Mouse (Mus musculus) adrenal gland, postnatal 14 days (tissue): Measurements from ENCODE around the gene Smg9. TPM values are rescaled to one million over a fixed set of nuclear protein-coding genes. Genes with fewer than 3 reads are reported as not detected.
A peak's percentile ranks its signal among the peaks of the same experiment; 100 is the strongest.

ENCODE experiments used
- DNase-seq: peaks from one replicate; pipeline ENCODE4 v3.0.0; 2021; ENCODE audit warnings: mixed read lengths
- long read RNA-seq, 2 experiments: library from polyadenylated mRNA; stranded (forward); transcript quantifications; one replicate each; pipeline ENCODE4 v2.0.0; 2021
- total RNA-seq: library from RNA; stranded (reverse); gene quantifications from 2 replicates; pipeline ENCODE4 v1.2.3, GENCODE M21; 2021

Gene Smg9
- total RNA-seq = 17.3 and 26.7 TPM in 2 replicates
- long read RNA-seq, experiment 1, transcript Smg9-201 (14 exons, 2,242 nt) = major isoform, 17 of 29 reads
- long read RNA-seq, experiment 1, partial matches to known transcripts = 6 of 29 reads
- long read RNA-seq, experiment 1, other reads (novel, unspliced or antisense) = 6 of 29 reads
- long read RNA-seq, experiment 2, partial matches to known transcripts = 7 of 16 reads
- long read RNA-seq, experiment 2, other reads (novel, unspliced or antisense) = 5 of 16 reads

GRCm38 (mm10) chr7:24399256-24400081 lies at the start of gene Smg9:
Gene Smg9 (plus strand): TSS chr7:24399619.
- peak; percentile 98 for DNase-seq

- no peak for DNase-seq
These were observed 43.8 kb upstream of the Smg9 start for GRCm38 (mm10) chr7:24355646-24356045.

DNA sequence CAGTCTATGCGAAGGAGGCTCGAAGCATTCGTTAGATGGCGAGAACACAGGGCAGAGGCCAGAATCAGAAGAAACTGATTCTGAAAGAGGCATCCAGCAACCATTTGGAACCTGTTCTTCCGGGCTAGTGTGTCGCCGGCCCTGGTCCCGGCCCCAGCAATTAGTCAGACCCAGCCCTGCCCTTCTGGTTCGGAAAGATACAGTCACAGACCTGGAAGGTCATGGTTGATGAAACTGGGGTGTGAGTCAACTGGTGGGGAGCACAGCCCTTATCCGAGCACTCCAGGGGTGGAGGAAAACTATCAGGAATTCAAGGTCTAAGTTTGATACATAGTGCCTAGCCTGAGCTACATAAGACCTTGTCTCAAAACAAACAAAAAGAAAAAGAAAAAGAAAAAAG lies 43.3 kb upstream of the Smg9 start:
- peak; percentile 61 for DNase-seq

DNA sequence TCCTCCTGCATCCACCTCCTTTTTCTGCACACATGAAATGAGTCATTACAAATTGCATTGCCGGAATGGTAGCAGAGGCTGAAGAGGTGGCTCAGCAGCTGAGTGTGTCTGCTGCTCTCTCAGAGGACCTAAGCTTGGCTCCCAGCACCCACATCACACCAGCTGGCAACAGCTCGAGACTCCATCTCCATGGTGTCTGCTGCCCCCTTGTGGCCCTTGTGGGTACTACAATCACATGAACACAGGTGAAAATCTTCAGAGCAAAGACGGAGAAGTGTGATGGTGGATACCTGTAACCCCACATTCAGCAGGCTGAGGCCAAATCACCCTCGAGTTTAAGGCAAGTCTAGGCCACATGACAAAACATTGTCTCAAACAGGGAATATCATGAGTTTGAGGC lies 41.5 kb upstream of the Smg9 start:
- no peak for DNase-seq

DNA sequence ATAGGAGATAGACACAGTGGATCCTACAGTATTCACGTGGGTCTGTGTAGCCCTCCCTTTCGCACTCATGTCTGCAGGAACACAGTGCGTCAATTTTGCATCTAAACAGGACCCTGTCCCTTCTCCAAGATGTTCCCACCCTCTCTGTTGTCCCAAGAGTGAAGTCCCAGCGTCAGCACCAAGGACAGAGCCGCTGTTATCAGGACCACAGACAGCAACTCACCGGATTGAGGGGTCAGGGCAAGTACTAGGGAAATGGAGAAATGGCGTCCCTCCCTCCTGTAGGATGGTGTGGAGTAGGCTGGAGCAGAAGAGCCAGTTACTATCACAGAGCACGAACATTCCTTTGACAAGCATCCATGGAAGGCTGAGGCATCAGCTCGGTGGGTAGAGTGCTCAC lies 40.1 kb upstream of the Smg9 start:
- peak; percentile 71 for DNase-seq

DNA sequence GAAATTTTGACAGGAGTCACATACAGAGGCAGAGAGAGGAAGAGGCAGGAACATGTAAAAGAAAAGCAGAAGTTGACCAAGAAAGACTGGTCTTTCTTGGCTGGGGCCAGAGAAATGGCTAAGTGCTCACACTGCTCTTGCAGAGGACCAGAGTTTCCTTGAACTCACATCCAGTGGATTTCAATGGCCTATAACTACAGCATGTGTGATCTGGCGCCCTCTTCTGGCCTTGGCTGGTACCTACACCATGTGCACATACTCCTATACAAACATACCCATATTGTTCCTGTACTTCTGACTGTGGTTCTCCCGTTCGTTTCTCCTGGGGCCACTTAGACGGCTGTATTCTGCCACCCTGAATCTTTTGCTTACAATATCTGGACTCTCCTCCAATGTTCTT lies 38.4 kb upstream of the Smg9 start:
- no peak for DNase-seq

- peak; percentile 66 for DNase-seq
These were observed 36.2 kb upstream of the Smg9 start for GRCm38 (mm10) chr7:24363228-24363627.

GRCm38 (mm10) chr7:24364827-24365226 lies 34.6 kb upstream of the Smg9 start:
- DNase-seq = peak; percentile 89

DNA sequence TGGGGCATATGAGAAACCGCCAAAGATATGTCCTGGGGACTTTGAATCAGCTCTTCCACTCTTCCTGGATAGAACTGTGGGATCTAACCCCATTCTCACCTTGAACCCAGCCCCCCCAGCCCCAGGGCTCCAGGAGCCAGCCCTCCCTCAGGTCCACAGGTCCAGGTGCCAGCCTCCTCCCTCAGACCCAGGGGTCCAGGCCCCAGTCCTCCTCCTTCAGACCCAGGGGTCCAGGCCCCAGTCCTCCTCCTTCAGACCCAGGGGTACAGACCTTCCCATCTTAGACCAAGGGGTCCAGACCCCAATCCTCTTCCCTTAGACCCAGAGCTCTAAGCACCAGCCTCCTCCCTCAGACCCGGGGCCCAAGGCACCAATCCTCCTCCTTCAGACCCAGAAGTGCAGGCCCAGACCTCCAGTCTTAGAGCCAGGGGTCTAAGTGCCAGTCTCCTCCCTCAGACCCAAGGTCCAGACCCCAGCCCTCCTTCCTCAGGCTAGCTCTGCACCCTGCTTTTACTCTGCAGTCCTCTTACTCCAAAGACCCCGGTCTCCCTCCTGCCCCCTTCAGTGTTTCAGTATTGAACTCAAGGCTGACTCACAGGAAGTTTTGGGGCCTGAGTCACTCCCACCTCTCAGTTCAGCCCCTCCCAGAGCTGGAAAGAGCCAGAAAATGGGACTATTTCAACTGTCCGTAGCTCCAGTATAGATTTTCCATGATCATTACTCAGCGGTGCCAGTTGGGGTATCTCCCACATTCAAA lies 34.0 kb upstream of the Smg9 start:
- DNase-seq = no peak

DNA sequence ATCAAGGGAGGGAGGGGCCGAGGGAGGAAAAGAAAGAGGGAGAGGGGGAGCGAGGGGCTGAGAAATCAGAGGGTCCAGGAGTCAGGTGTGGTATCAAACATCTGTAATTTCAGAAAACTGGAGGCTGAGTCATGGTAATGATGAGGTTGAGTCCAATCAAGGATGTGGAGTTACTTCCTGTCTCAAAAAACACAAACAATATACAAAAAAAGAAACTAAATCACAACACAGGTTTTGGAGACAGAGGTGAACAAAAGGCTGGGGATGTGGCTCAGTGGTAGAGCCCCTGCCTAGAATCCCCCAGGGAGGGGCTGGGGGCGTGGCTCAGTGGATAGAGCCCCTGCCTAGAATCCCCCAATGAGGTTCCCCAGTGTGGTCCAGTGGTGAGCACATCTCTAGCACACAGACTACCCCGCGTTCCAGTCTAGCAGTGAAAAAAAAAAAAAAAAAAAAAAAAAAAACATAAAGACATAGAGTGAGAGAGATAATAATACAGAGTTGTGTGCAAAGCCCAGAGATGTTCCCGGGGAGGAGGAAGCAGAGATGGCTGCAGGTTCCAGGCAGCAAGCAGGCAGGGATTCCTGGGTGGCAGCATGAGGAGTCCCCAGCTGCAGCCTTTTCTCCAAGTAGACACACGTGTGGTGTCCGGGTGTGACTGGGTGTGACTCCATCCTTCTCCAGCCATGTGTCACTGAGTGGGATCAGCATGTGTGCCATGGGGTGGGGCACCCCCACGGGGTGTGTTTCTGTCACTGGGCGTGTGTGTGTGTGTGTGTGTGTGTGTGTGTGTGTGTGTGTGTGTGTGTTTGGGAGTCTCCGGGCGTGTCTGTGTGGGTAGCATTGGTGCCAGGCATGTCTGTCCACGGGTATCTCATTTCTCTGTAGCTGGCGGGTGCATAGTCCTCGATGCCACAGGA lies 32.4 kb upstream of the Smg9 start:
- no peak for DNase-seq

DNA sequence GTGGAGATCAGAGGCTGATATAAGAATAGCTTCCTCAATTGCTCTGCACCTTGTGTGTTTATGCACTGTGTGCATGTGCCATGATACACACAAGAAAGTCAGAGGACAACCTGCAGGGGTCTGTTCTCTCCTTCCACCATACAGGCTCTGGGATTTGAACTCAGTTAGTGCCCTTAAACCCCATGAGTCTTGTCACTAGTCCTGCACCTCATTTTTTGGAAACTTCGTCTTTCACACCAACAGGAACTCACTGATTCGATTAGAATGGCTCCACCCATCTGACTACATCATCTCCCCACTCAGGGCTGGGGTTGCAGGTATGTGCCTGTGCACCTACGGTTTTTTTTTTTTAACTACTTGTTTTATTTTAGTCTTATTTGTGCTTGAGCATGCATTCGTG lies 31.2 kb upstream of the Smg9 start:
- no peak for DNase-seq

DNA sequence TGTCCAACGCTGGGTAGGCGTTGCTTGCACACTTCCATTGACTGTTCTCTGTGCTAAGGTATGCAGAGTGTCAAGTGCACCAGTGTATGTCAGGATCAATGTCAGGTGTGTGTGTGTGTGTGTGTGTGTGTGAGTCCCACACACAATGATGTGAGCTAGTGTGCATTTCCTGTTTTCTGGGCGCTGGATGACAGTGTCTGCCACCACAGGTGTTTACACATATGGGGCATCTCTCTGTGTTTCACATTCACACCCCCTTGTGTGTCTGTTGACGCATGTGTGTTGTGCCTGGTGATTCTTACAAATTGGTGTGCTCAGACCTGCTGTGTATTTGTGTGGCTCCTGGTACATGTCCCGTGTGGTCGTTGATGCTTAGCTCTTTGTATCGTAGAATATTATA lies 30.5 kb upstream of the Smg9 start:
- peak; percentile 0 for DNase-seq

DNA sequence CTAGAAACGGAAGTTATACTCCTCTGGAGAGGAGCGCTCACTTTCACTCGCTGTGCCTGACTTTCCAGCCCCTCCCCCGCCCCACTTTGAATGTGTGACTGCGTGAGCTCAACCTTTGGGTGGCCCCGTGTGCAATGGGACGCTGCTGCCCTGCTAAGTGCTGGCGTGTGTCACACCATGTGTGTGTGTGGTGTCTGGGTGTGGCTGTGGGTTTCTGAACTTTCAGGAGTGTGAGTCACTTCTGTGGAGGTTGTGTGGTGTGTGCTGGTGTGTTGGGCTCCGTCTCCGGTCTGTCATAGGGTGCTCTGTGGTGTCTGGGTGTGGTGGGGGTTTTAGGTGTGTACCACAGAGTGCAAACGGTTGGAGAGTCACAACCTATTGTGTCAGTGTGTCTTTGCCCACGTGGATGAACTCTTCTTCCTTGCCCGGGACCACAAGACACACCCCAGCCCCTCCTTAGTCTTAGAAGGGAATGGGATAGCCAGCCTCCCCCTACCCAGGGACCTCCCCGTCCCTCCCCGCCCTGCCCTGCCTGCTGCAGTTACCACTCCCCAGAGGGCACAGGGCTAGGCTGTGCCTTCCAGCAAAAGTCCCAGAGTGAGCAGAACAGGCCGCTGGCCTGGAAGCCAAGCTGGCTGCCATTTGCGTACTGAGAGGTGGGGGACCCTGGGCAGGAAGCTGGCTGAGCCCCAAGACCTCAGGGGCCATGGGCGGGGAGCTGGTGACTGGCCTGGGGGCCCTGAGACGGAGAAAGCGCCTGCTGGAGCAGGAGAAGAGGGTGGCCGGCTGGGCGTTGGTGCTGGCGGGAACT lies 29.5 kb upstream of the Smg9 start, which contains the start of gene Kcnn4:
Gene Kcnn4, plus strand, starts transcription at position 533 of the 811 bp plus-strand sequence.
- DNase-seq = peak; percentile 34

- peak; percentile 2 for DNase-seq
These were observed 28.2 kb upstream of the Smg9 start for GRCm38 (mm10) chr7:24371012-24371808.

DNA sequence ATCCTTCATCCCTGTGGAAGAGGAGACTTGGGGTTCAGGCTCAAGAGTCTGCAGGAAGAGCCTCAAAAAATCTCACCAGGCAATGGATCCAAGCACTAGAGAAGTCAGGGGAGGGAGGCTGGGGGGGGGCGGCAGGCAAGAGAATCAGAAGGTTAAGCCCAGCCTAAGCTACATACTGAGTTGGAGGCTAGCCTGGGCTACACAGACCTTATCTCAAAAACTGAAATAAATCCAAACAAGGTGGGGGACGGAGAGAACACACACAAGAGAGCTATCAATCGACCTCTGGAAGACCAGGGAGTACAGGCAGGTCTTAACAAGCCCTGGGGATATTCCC lies 27.6 kb upstream of the Smg9 start:
- DNase-seq = no peak

- peak; percentile 27 for DNase-seq
These were observed 27.1 kb upstream of the Smg9 start for GRCm38 (mm10) chr7:24372300-24372699.

DNA sequence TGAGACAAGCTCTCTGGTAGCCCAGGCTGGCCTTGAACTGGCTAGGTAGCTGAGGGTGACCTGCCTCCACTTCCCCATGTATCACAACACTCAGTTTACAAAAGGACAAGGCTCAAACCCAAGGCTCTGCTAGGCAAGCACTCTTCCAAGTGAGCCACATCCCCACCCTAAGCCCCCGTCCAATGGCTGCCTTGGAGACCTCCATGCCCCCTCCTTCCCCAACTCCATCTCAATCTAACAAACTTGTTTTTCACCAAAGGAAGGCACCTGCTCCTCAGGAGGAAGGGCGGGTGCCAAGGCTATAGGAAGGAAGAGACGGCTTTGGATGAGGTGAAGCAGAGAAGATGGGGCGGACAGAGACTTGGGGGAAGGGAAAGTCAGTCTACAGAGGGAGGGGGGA lies 26.6 kb upstream of the Smg9 start:
- no peak for DNase-seq

GRCm38 (mm10) chr7:24373538-24374379 lies 25.7 kb upstream of the Smg9 start:
- DNase-seq = peak; percentile 43

GRCm38 (mm10) chr7:24376456-24376855 lies 23.0 kb upstream of the Smg9 start:
- DNase-seq = no peak
